Mouse (Mus musculus): ENCODE measurements around the gene Abca1. TPM values are rescaled to one million over a fixed set of nuclear protein-coding genes. Genes with fewer than 3 reads are reported as not detected.

Gene Abca1
- total and polyA plus RNA-seq, 2 experiments from 2014 or later: 3.7 to 18.1 TPM

DNA sequence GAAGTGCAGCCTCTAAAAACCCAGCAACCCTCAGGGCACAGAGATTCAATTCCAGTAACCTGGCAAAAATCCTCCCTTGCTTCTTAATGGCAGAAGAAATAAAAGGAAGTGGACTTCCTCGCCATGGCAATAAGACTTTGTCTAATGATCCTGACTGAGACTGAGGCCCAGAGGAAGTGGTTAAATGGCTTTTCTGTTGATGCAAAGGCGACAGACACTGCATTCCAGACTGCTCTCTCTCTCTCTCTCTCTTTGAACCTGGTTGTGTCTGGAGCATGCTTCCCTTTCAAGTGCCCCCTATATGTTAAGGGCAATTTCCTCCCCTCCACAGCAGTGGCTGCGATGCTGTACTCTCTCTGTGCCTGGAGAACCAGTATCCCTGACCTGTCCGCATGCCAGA lies 70.7 kb downstream of the Abca1 start:
- DNase-seq (ENCODE audit: low spot score) (no peak), ATAC-seq (ENCODE audit: insufficient read depth, low read depth) (no peak)
- Histone ChIP-seq H3K4me2 (ENCODE audit: low read depth, low read length) (no peak overlapping the region), H3K9ac (replicated peaks; ENCODE audit: low read depth, low read length) (no peak overlapping the region), H3K4me1 (ENCODE audit: control insufficient read depth, insufficient read depth) (no peaks in the 10 kb centered on the region), H3K27me3 (ENCODE audit: control insufficient read depth, insufficient read depth, low read length) (no peaks in the 10 kb centered on the region), H3K27ac (ENCODE audit: low read depth) (no peak overlapping the region), H3K9me3 (replicated peaks; ENCODE audit: control insufficient read depth, low read length) (no peaks in the 10 kb centered on the region), H3K36me3 (replicated peaks; ENCODE audit: control insufficient read depth, insufficient read depth, low read length) (peaks cover 34% of the 10 kb centered on the region), H3K4me3 (ENCODE audit: low read depth, low read length) (no peak overlapping the region)
- TF ChIP-seq CTCF (IDR thresholded peaks at IDR 0.05; ENCODE audit: low read depth) (no peak), EP300 (IDR thresholded peaks at IDR 0.05; ENCODE audit: low read depth) (no peak)
- 42% methylated on average over 4 of the region's 4 CpGs for WGBS

DNA sequence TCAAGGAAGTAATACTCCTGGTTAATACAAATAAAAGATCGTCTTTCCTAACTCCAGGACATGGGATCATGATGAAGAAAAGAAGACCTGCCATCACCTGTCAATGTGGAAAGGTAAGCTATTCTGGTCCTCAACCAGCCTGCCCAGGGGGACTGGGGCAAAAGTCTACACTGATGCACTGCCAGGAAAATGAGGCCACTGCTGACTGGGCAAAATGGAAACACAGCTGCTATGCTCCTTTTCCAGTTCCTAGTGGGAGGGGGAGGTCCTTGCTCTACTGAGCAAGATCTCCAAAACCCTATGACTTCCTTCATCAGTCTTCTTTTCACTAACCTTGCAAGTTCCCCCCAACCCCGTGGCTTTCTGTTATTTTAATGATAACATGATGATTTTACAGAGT lies 73.1 kb downstream of the Abca1 start:
- H3K4me2 ChIP-seq (ENCODE audit: low read depth, low read length): no peak overlapping the region
- ATAC-seq (ENCODE audit: insufficient read depth, low read depth): no peak
- H3K27ac ChIP-seq (ENCODE audit: low read depth): no peak overlapping the region
- no peak overlapping the region for H3K9ac ChIP-seq (replicated peaks; ENCODE audit: low read depth, low read length)
- H3K36me3 ChIP-seq (replicated peaks; ENCODE audit: control insufficient read depth, insufficient read depth, low read length): peaks cover 47% of the 10 kb centered on the region
- no peaks in the 10 kb centered on the region for H3K4me1 ChIP-seq (ENCODE audit: control insufficient read depth, insufficient read depth)
- whole genome bisulfite sequencing: 59% methylated on average over 2 of the region's 2 CpGs
- no peak overlapping the region for H3K4me3 ChIP-seq (ENCODE audit: low read depth, low read length)
- no peak for DNase-seq (ENCODE audit: low spot score)
- H3K9me3 ChIP-seq (replicated peaks; ENCODE audit: control insufficient read depth, low read length): no peaks in the 10 kb centered on the region
- TF ChIP-seq EP300 (IDR thresholded peaks at IDR 0.05; ENCODE audit: low read depth): no peak
- TF ChIP-seq CTCF (IDR thresholded peaks at IDR 0.05; ENCODE audit: low read depth): no peak
- H3K27me3 ChIP-seq (ENCODE audit: control insufficient read depth, insufficient read depth, low read length): no peaks in the 10 kb centered on the region

DNA sequence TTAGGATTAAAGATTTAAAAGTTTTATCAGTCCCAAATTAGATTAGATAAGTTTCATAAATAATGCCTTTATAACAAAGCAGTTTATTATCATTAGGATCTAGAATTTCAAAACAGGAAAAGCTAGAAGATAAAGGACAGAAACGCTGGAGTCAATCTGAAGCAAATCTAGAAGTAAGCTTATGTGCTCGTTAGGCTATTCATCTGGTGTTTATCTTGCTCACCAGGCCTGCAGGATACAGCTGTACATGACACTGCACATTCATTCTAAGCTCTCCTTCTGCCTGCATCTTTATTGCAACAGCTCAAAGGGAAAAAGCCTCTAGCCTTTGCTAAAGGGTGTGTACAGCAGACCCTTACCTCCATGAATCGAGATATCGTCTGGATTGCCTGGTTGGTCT lies 74.1 kb downstream of the Abca1 start:
- Histone ChIP-seq H3K27me3 (ENCODE audit: control insufficient read depth, insufficient read depth, low read length) (no peaks in the 10 kb centered on the region), H3K4me3 (ENCODE audit: low read depth, low read length) (no peak overlapping the region), H3K27ac (ENCODE audit: low read depth) (no peak overlapping the region), H3K9ac (replicated peaks; ENCODE audit: low read depth, low read length) (no peak overlapping the region), H3K4me2 (ENCODE audit: low read depth, low read length) (no peak overlapping the region), H3K36me3 (replicated peaks; ENCODE audit: control insufficient read depth, insufficient read depth, low read length) (peaks cover 53% of the 10 kb centered on the region), H3K4me1 (ENCODE audit: control insufficient read depth, insufficient read depth) (no peaks in the 10 kb centered on the region), H3K9me3 (replicated peaks; ENCODE audit: control insufficient read depth, low read length) (no peaks in the 10 kb centered on the region)
- no peak for DNase-seq (ENCODE audit: low spot score)
- TF ChIP-seq EP300 (IDR thresholded peaks at IDR 0.05; ENCODE audit: low read depth) (no peak), CTCF (IDR thresholded peaks at IDR 0.05; ENCODE audit: low read depth) (no peak)
- WGBS: 47% methylated on average over 4 of the region's 4 CpGs
- ATAC-seq (ENCODE audit: insufficient read depth, low read depth): no peak

DNA sequence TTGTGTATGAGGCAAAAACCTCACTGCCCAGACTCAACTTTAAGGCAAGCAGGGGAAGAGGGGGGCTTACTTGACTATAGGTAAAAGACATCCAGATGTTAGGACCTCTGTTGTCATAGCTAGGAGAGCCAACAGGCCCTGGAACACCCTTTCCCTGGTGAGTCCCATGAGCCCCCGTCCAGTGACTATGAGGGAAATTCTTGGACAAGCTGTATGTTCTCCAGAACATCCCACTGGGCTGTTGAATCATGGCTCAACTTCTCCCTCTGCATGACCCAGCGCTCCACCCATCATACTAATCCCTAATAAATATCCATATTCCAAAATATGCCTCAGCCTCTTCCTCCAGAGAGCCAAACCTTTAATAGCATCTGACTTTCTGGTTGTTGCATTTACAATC lies 76.6 kb downstream of the Abca1 start:
- no peak for TF ChIP-seq EP300 (IDR thresholded peaks at IDR 0.05; ENCODE audit: low read depth)
- TF ChIP-seq CTCF (IDR thresholded peaks at IDR 0.05; ENCODE audit: low read depth): no peak
- Histone ChIP-seq H3K36me3 (replicated peaks; ENCODE audit: control insufficient read depth, insufficient read depth, low read length) (peaks cover 52% of the 10 kb centered on the region), H3K27me3 (ENCODE audit: control insufficient read depth, insufficient read depth, low read length) (no peaks in the 10 kb centered on the region), H3K27ac (ENCODE audit: low read depth) (no peak overlapping the region), H3K4me1 (ENCODE audit: control insufficient read depth, insufficient read depth) (no peaks in the 10 kb centered on the region), H3K9me3 (replicated peaks; ENCODE audit: control insufficient read depth, low read length) (no peaks in the 10 kb centered on the region), H3K9ac (replicated peaks; ENCODE audit: low read depth, low read length) (no peak overlapping the region), H3K4me2 (ENCODE audit: low read depth, low read length) (no peak overlapping the region), H3K4me3 (ENCODE audit: low read depth, low read length) (no peak overlapping the region)
- no peak for DNase-seq (ENCODE audit: low spot score)
- 85% methylated on average over 2 of the region's 2 CpGs for WGBS
- no peak for ATAC-seq (ENCODE audit: insufficient read depth, low read depth)

DNA sequence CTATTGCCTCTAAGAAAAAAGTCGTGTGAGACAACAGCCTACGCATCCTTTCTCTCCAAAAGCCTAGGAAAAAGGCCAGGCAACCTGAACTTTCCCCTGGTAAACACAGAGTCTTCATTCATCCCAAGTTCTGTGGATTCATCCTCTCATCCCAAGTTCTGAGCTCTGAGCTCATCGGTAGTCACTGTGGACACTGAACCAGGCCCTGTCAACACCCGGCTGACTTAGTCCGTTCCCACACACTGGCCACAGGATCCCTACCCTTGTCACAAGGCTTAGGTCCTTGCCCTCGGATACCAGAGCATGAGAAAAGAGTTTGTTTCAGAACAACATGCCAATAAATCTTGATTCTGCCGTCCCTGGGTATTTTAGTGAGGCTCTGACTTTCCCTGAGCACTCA lies 77.2 kb downstream of the Abca1 start:
- Histone ChIP-seq H3K4me2 (ENCODE audit: low read depth, low read length) (no peak overlapping the region), H3K36me3 (replicated peaks; ENCODE audit: control insufficient read depth, insufficient read depth, low read length) (peaks cover 56% of the 10 kb centered on the region), H3K9ac (replicated peaks; ENCODE audit: low read depth, low read length) (no peak overlapping the region)

DNA sequence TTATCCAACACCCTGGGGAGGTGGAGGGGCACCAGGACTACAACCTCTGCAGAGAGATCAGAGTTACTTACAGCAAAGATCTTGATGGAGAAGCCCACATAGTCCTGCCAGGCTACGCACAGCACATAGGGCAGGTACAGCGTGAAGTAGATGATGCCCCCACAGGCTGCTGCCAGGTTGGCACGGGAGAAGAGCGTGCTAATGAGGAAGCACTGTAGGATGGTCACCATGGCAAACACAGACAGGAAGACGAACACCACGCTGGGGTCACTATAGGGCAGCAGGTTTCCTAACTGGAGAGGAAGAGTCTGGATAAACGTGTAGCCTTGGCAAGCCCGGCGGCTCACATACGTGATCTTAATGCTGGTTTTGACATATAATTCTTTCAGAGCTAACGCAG lies 77.8 kb downstream of the Abca1 start:
- DNase-seq (ENCODE audit: low spot score) (no peak), ATAC-seq (ENCODE audit: insufficient read depth, low read depth) (no peak)
- no peak overlapping the region for H3K9ac ChIP-seq (replicated peaks; ENCODE audit: low read depth, low read length)
- no peaks in the 10 kb centered on the region for H3K27me3 ChIP-seq (ENCODE audit: control insufficient read depth, insufficient read depth, low read length)
- H3K9me3 ChIP-seq (replicated peaks; ENCODE audit: control insufficient read depth, low read length): no peaks in the 10 kb centered on the region
- H3K4me1 ChIP-seq (ENCODE audit: control insufficient read depth, insufficient read depth): no peaks in the 10 kb centered on the region
- H3K27ac ChIP-seq (ENCODE audit: low read depth): no peak overlapping the region
- no peak overlapping the region for H3K4me3 ChIP-seq (ENCODE audit: low read depth, low read length)
- H3K36me3 ChIP-seq (replicated peaks; ENCODE audit: control insufficient read depth, insufficient read depth, low read length): peaks cover 56% of the 10 kb centered on the region
- WGBS: 81% methylated on average over 11 of the region's 11 CpGs
- TF ChIP-seq EP300 (IDR thresholded peaks at IDR 0.05; ENCODE audit: low read depth) (no peak), CTCF (IDR thresholded peaks at IDR 0.05; ENCODE audit: low read depth) (no peak)
- no peak overlapping the region for H3K4me2 ChIP-seq (ENCODE audit: low read depth, low read length)

More for the DNA sequence above, 77.2 kb downstream of the Abca1 start:
- no peaks in the 10 kb centered on the region for H3K9me3 ChIP-seq (replicated peaks; ENCODE audit: control insufficient read depth, low read length)
- no peaks in the 10 kb centered on the region for H3K27me3 ChIP-seq (ENCODE audit: control insufficient read depth, insufficient read depth, low read length)
- TF ChIP-seq EP300 (IDR thresholded peaks at IDR 0.05; ENCODE audit: low read depth) (no peak), CTCF (IDR thresholded peaks at IDR 0.05; ENCODE audit: low read depth) (no peak)
- ATAC-seq (ENCODE audit: insufficient read depth, low read depth): no peak
- DNase-seq (ENCODE audit: low spot score): no peak
- WGBS: 72% methylated on average over 7 of the region's 7 CpGs
- no peaks in the 10 kb centered on the region for H3K4me1 ChIP-seq (ENCODE audit: control insufficient read depth, insufficient read depth)
- no peak overlapping the region for H3K27ac ChIP-seq (ENCODE audit: low read depth)
- H3K4me3 ChIP-seq (ENCODE audit: low read depth, low read length): no peak overlapping the region

Data from heart, postnatal 0 days (tissue).